Mouse (Mus musculus) G1E (cell line): ENCODE measurements at regions not wholly inside any gene's neighbourhood (a gene's known extent, or its start where the extent isn't known, plus 50 kb on each side); places are given as distances from the start of the nearest gene placed in this dataset.

Experiments
- CTCF ChIP-seq: IDR thresholded peaks from 2 replicates; pipeline ENCODE4 v1.5.1; 2012; ENCODE audit warnings: low read depth, low read length, inconsistent platforms, mixed read lengths
- GATA1 ChIP-seq: IDR thresholded peaks from 2 replicates; pipeline ENCODE4 v1.6.1; 2012; ENCODE audit warnings: borderline replicate concordance, low read length, inconsistent platforms, mixed read lengths
- POLR2AphosphoS5 ChIP-seq: IDR thresholded peaks from 2 replicates; pipeline ENCODE4 v1.6.1; 2012; ENCODE audit warnings: low read depth, low read length, inconsistent platforms; ENCODE audit not compliant: insufficient replicate concordance

DNA sequence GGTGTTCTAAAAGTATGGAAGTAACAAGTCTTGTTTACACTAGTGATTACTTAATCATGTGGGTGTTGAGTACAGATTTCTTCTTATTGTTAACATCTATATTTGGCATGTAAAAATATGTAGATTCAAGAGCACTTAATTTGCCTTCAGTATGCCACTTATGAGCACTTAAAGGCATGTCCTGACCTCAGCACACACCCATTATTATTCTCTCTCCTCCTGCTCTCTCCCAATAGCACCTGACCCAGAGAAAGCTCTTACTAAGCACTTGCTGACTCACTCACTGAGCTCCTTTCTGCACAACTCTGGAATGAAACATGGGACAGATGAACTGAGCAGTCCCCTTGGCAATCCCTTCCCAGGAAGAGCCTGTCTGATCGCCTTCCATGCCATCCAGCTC lies 590.7 kb downstream of the Slc4a3 start:
- TF ChIP-seq CTCF (no peak), GATA1 (no peak), POLR2AphosphoS5 (no peak)
